8 mouse cellular contexts compared by ENCODE assay signal in the genomic region with DNA sequence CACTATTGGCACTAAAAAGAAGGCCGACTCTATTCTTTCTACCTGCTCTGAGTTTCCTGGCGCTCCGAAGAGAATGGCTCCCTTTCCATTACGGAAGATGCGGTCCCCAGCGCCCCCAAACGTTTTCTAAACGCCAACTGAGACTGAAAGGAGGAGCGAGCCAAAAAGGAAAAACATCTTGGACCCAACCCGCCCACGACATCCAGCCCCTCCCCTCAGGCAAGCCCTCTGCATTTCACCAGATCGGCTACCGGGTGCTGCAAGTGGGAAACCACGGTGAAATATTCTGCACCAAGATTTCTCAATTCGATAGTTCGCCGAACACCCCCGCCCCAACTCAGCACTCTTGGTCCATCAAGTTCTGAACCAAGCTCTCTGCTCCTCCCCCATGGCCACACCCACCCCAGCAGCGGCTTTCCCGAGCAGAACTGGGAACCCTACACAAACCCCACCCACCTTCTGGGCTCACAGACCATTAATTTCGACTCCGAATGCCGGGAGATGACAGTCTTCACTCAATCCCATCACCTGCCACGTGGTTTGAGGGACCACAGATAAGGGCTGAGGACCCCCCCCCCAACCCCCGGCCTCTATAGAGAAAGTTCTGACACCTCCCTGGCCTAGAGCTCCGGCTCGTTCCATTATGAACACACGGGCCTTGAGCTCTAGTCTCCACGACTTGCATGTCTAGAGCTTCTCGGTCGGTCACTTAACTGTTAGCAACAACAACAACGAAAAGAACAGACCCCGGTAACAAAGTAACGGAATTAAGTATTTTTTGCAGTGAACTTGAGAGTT. TPM values are rescaled to one million over a fixed set of nuclear protein-coding genes. Genes with fewer than 3 reads are reported as not detected.
DNase-seq lines count a peak whose midpoint lies in the region; ATAC-seq lines count a peak whose summit lies in the region.

No protein-coding gene starts in this region.

- peaks cover 13% of the 10 kb centered on the region; the same call in 1 of the 2 replicates for H3K27me3 ChIP-seq in hindbrain, embryonic 10.5 days (ENCODE audit: insufficient read depth, poor library complexity, severe bottlenecking)

- WGBS in hindbrain, embryonic 10.5 days, result under 1% methylated on average over 34 of the region's 34 CpGs

- peak; percentile 11; the same call in 1 of the 2 replicates for ATAC-seq in frontal cortex, adult (ENCODE audit: low TSS enrichment)

- H3K4me3 ChIP-seq in hindbrain, embryonic 10.5 days, result peak overlapping the region; percentile 97

- no peaks in the 10 kb centered on the region for H3K9me3 ChIP-seq in hindbrain, embryonic 10.5 days

- H3K4me1 ChIP-seq in hindbrain, embryonic 10.5 days (replicated peaks), result peaks cover 45% of the 10 kb centered on the region

- DNase-seq in Muller cell, postnatal 12 days (ENCODE audit: inconsistent ontology term), result peak; percentile 89
- DNase-seq in cerebellum, adult 9-11 months, result peak; percentile 90
- peak; percentile 64 for DNase-seq in hindbrain, embryonic 10.5 days (ENCODE audit: low spot score)
- DNase-seq in layer of hippocampus, postnatal 36 days, result peak; percentile 85
- DNase-seq in lung, postnatal 4 days, result peak; percentile 89
- DNase-seq in right cerebral cortex, adult 18-20 months, result peak; percentile 88
- DNase-seq in urinary bladder, adult 2 months (ENCODE audit: low spot score), result peak; percentile 58

- peak overlapping the region; percentile 99 for H3K27ac ChIP-seq in hindbrain, embryonic 10.5 days

- no peaks in the 10 kb centered on the region for H3K36me3 ChIP-seq in hindbrain, embryonic 10.5 days

RNA-seq across cellular contexts. Expression of a gene that starts 2.3 kb away (rescaled TPM):
- 31.7 and 33.4 TPM in 2 replicates for polyA plus RNA-seq in hindbrain, embryonic 10.5 days (2016; fragmentation: Nextera tagmentation; extraction: Ambion mirVana)
- total RNA-seq in layer of hippocampus, postnatal 36 days (2021), result 100 to 1,000 TPM; 189 to 211 TPM
- polyA plus RNA-seq in urinary bladder, adult 2 months (2012; rRNA removed), result 13.0 and 21.9 TPM in 2 replicates

RNA-seq across cellular contexts. Expression of a gene that starts 19.7 kb away (rescaled TPM):
- not detected in 2 replicates for polyA plus RNA-seq in hindbrain, embryonic 10.5 days (2016; fragmentation: Nextera tagmentation; extraction: Ambion mirVana)
- not detected for total RNA-seq in layer of hippocampus, postnatal 36 days (2021)
- not detected in 2 replicates for polyA plus RNA-seq in urinary bladder, adult 2 months (2012; rRNA removed)

Comparison
In these comparisons a context has a peak if more than half of its experiments do, and no peak if none do; other contexts are left out.
1. Peak in every context shown above with its lines: DNase-seq, ATAC-seq, H3K4me3 ChIP-seq and H3K27ac ChIP-seq.